Mouse (Mus musculus) splenic B cell, adult 2 months (primary cell): ENCODE data around the gene Skil.

Source experiments
- DNase-seq: peaks from one replicate; pipeline ENCODE4 v3.0.0-alpha.2; 2011; ENCODE audit warnings: low read depth, low spot score
- H3K27me3 ChIP-seq: 2 replicates; pipeline ENCODE4 v1.6.1; 2012; ENCODE audit warnings: mild to moderate bottlenecking, low read length, moderate library complexity, mixed read lengths; ENCODE audit not compliant: control insufficient read depth, poor library complexity, insufficient read depth, severe bottlenecking
- H3K36me3 ChIP-seq: 2 replicates; pipeline ENCODE4 v1.6.1; 2012; ENCODE audit warnings: mild to moderate bottlenecking, low read length, moderate library complexity, mixed read lengths; ENCODE audit not compliant: control insufficient read depth, poor library complexity, insufficient read depth, severe bottlenecking

The Skil gene

DNA sequence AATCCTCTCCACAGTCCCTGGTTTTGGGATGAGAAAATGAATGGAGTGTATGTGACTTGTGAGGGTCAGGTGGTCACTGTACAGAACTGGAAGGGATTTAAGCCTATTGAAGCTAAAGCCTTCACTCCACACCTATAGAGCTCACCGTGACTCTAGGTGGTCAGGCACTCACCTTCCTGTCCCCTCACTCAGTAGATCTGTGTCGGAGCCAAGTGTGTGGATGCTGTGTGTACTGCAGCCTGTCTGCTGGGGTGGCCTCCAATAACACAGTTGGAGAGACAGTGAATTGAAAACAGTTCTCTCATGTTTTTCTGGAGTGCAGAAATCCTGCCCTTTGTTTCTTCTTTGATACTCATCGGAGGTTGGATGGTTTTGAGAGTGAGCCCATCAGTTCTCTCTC is 70.9 kb downstream of the Skil start:
- Histone ChIP-seq H3K27me3 (no peaks in the 10 kb centered on the region), H3K36me3 (no peaks in the 10 kb centered on the region)
- DNase-seq: no peak

DNA sequence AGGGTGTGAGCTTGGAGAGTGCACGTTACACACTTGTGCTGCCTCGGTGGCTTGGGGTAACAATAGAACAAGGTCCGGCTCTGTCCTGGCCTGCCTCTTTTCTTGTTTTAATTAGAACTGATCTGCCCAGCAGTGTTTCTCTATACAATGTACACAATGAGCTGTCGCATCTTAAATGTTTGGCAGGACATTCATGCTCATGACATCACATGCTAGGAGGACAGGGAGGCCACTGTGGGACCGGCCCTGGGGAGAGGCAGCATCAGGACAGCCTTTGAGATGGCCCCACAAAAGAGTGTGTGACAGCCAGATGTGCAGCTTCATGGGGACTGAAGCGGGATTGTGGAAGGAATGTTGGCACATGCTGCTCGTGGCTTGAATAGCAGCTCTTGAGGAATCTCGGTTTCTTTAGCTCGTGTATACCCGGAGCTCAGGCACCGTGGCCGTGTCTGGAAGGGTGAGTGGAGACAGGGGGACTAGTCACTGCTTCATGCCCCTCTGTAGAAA is 71.6 kb downstream of the Skil start:
- Histone ChIP-seq H3K27me3 (no peaks in the 10 kb centered on the region), H3K36me3 (no peaks in the 10 kb centered on the region)
- no peak for DNase-seq
